Mouse (Mus musculus) adrenal gland, postnatal 4 days (tissue): Measurements from ENCODE around the gene Fastk. TPM values are rescaled to one million over a fixed set of nuclear protein-coding genes. Genes with fewer than 3 reads are reported as not detected.

ENCODE experiments used
- DNase-seq, 2 experiments: peaks; one replicate each; pipeline ENCODE4 v3.0.0; 2021 to 2022; ENCODE audit warnings: low spot score in 2 of 2, mixed read lengths in 2 of 2
- long read RNA-seq, 2 experiments: library from polyadenylated mRNA; stranded (forward); transcript quantifications; one replicate each; pipeline ENCODE4 v2.0.0; 2021
- total RNA-seq, 2 experiments: library from RNA; stranded (reverse); gene quantifications; 2 replicates each; pipeline ENCODE4 v1.2.3; 2021

Fastk gene
- 100 to 1,000 TPM; 108 to 127 TPM for total RNA-seq
- long read RNA-seq, experiment 1, transcript Fastk-201 (10 exons, 1,893 nt) = major isoform, 105 of 182 reads
- long read RNA-seq, experiment 1, transcript Fastk-213 (9 exons, 2,552 nt) = minor isoform, 19 of 182 reads
- long read RNA-seq, experiment 1, partial matches to known transcripts = 17 of 182 reads
- long read RNA-seq, experiment 1, other reads (novel, unspliced or antisense) = 40 of 182 reads
- long read RNA-seq, experiment 2, transcript Fastk-201 (10 exons, 1,893 nt) = major isoform, 85 of 202 reads
- long read RNA-seq, experiment 2, transcript Fastk-213 (9 exons, 2,552 nt) = minor isoform, 29 of 202 reads
- long read RNA-seq, experiment 2, partial matches to known transcripts = 21 of 202 reads
- long read RNA-seq, experiment 2, other reads (novel, unspliced or antisense) = 65 of 202 reads

- peak; percentile 85 to 86 for DNase-seq
These were observed at the start of gene Fastk for GRCm38 (mm10) chr5:24444746-24445427. Gene Fastk, minus strand, starts transcription at chr5:24445287.

GRCm38 (mm10) chr5:24492546-24493285 lies 47.6 kb upstream of the Fastk start:
- DNase-seq = no peak

GRCm38 (mm10) chr5:24490413-24490920 lies 45.4 kb upstream of the Fastk start:
- DNase-seq = no peak

GRCm38 (mm10) chr5:24486738-24487137 lies 41.7 kb upstream of the Fastk start:
- no peak for DNase-seq

GRCm38 (mm10) chr5:24486097-24486496 lies 41.0 kb upstream of the Fastk start:
- peak; percentile 59 to 71 for DNase-seq

- DNase-seq = no peak
These were observed 39.9 kb upstream of the Fastk start for GRCm38 (mm10) chr5:24484963-24485362.

- DNase-seq = peak in 1 of 2 experiments; percentile 35
These were observed 38.2 kb upstream of the Fastk start for GRCm38 (mm10) chr5:24483326-24483725.

GRCm38 (mm10) chr5:24482247-24483079 lies 37.4 kb upstream of the Fastk start:
- DNase-seq = no peak

GRCm38 (mm10) chr5:24481647-24482046 lies 36.6 kb upstream of the Fastk start:
- DNase-seq = peak; percentile 37 to 47

GRCm38 (mm10) chr5:24477909-24478308 lies 32.8 kb upstream of the Fastk start:
- no peak for DNase-seq

GRCm38 (mm10) chr5:24475476-24476241 lies 30.6 kb upstream of the Fastk start:
- no peak for DNase-seq

- peak in 1 of 2 experiments; percentile 30 for DNase-seq
These were observed 29.7 kb upstream of the Fastk start for GRCm38 (mm10) chr5:24474723-24475261.

- no peak for DNase-seq
These were observed 29.1 kb upstream of the Fastk start for GRCm38 (mm10) chr5:24474025-24474722.

- DNase-seq = no peak
These were observed 28.0 kb upstream of the Fastk start for GRCm38 (mm10) chr5:24472884-24473619.

GRCm38 (mm10) chr5:24470600-24470999 lies 25.5 kb upstream of the Fastk start:
- no peak for DNase-seq

- DNase-seq = no peak
These were observed 21.7 kb upstream of the Fastk start for GRCm38 (mm10) chr5:24466762-24467161.

- DNase-seq = no peak
These were observed 10.5 kb upstream of the Fastk start for GRCm38 (mm10) chr5:24455613-24456012.

GRCm38 (mm10) chr5:24455076-24455475 lies 10.0 kb upstream of the Fastk start:
- no peak for DNase-seq
